Mouse (Mus musculus) embryo, embryonic 9.5 days (tissue): ENCODE data around the gene Mtmr10.

ENCODE experiments used
- DNase-seq: peaks from one replicate; pipeline ENCODE4 v3.0.0-alpha.2; 2017; ENCODE audit errors: extremely low spot score

Gene Mtmr10

DNA sequence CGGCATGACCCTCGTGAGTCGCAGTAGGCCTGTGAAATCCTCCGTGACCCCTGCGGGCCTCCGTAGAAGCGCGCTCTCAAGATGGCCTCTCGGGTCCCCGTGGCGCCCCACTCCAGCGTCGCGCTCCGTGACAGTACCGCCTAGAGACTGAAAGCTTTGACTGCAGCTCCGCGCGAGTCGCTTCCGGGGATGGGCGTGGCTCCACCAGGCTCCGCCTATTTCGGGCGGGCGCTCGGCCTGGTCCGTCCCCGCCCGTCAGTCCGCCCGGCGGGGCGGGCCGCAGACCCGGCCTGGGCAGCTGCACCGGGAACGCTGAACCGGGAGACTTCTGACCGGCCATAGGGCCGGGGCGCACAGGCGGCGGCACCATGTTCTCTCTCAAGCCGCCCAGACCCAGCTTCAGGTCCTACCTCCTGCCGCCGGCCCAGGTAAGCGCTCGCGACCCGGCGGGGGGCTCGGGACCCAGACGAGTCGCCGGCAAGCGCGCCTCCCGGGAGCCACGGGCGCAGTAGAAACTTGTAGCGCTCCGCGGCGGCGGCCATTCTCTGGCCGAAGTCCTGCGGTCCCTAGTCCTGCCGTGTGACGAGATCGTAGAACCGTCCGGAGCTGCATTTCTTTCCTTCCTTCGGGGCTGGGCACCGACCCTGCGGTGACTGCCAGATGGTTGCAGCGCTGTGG, at the start of gene Mtmr10:
Mtmr10 (plus strand) TSS at position 240 of the 678 bp plus-strand sequence.
- DNase-seq, result peak; percentile 96

GRCm38 (mm10) chr7:64237747-64238146, 49.7 kb upstream of the Mtmr10 start:
- no peak for DNase-seq

GRCm38 (mm10) chr7:64238410-64239086, 48.9 kb upstream of the Mtmr10 start:
- no peak for DNase-seq

GRCm38 (mm10) chr7:64239138-64239805, 48.2 kb upstream of the Mtmr10 start:
- DNase-seq, result no peak

DNA sequence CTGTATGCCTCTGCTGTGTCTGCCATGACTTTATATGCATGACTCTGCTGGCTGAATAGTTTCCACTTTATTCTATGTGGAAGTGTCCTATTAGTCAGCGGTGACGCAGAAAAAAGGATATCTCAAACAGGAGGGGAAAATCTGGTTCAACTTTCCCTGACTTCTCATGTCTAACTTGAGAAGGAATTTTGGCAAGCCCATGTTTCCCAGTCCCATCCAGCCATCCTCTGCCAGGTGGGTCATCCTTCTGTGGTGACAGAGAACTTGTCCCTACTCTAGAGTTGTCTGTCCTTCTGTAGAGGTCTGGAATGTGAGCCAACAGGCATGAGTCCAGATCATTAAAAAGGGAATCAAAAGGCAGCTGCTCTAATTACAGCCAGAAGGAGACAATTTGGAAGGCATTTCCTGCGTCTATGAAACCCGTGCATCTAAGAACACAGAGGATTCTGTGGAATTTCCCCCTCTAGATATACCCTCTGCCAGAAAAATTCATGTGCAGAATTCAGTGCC, 47.6 kb upstream of the Mtmr10 start:
- DNase-seq, result no peak

- no peak for DNase-seq
Observed at GRCm38 (mm10) chr7:64242424-64242823, 45.0 kb upstream of the Mtmr10 start.

DNA sequence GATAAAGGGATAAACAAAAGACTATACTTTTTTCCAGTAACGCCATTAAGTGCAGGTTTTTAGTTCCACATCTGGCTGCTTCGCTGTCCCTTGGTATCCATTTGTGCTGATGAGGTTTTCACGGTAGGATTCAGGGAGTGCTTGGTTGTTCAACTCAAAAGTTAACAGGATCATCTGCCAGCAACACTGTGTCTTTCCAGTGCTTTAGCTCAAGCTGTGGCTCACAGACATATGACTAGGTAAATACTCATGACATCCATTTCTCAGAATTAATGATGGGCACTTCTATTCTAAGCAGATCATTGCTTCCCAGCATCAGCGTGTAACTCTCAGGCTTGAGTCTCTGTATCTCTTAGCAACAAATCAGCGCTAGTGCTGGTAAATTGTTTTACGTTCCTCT, 43.1 kb upstream of the Mtmr10 start:
- DNase-seq, result no peak

DNA sequence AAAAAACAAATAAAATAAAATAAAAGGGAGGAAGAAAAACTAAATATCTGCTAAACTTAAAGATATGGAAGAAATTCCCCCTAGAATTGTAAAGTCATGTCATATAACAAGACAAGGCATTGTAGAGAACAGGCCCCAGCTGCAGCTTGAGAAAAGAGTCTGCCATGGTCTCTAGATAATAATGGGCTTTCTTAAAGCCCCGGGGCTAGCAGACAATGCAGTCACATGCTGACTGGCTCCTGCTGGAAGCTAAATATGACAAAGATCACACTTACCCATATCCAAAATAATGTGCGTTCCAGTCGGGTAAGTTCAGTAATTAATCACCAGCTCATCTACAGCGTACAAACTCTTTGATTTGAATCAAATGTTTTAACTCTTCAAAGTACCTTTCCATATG, 40.7 kb upstream of the Mtmr10 start:
- no peak for DNase-seq

DNA sequence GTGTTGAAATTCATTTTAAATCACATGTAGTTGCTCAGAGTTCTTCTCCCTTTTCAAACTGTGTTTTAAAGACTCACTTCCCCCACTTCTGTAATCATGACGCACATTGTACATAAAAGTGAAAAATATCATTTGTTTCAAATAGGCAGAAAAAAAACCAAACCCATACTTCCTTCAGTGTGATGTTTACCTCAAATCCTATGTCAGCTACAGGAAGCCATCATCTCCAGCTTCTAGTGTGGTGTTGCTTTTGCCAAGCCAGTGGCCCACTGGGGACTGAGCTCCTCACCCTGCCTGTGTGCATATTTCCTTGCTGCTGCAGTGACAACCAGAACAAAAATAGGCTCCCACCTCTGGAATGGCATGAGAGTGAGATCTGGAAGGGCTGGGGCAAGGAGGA, 39.1 kb upstream of the Mtmr10 start:
- DNase-seq, result no peak

DNA sequence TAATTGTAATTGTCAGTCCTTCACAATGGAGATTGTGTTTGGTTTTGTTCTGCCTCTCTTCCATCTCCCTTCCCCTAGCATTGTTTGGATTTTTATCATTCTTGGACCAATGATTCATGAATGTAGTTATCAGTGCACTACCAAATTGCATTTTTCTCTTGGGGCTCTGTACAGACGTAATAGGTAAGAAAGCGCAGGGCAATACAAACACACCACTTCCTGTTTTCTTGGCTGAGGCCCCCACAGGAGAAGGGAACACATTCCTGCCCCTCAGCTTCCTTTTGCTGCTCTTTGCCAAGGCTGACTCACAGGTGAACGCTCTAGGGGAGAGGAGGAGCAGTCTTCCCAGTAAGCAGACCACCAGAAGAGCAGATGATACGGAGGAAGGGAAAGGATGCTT, 37.7 kb upstream of the Mtmr10 start:
- DNase-seq, result no peak

GRCm38 (mm10) chr7:64250417-64250816, 37.0 kb upstream of the Mtmr10 start:
- no peak for DNase-seq

DNA sequence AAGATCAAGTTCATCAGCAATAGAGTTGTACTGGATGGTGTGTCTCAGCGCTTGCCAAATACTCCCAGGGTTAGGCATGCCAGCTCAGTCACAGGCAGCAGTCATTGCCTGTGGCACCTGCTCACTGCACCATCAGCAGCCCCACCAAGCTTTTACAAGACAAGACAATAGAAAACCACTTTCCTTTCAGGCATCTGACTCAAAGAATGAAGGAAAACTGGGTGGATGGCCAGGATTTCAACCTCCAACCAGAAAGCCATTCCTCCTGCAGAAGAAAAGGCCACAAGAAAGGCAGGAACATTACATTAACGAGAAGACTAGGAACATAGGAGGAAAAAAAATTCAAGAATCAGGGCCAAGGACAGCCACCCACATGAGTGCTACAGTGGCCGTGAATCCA, 33.7 kb upstream of the Mtmr10 start:
- no peak for DNase-seq

DNA sequence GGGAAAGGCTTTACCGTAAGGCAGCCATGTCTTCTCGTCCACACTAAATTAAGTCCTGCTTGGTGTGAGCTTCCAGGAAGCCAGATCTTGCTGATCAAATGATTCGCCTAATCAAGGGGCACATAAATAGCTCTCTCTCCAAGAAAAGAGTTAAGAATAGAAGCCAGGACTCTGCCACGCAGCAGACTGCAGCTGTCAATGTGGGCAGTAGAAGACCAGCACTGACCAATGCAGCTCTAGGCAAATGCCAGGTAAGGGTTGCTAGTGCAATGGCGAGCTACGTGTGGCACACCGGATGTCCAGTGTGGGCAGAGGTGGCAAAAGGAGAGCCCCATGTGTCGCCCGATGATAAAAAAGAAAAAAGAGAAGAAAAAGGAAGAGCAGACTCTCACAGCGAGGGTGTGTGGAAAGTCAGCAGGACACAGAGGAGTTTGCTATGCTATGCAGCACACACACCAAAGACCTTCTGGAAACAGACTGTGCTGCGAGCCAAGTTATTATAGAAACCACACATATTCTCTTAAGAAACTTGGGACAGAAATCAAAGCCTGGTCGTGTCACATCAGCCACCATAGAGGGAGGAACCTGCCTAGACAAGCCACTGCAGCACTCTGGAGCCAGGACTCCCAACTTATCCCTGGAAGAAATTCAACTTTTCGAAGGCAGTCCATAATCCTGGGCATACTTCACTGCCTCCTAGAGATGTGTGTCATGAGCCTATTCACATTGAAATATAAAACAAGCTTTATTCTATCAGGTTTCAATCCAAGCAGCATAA, 21.8 kb upstream of the Mtmr10 start:
- DNase-seq, result no peak

- DNase-seq, result no peak
Observed at GRCm38 (mm10) chr7:64266587-64266986, 20.9 kb upstream of the Mtmr10 start.

DNA sequence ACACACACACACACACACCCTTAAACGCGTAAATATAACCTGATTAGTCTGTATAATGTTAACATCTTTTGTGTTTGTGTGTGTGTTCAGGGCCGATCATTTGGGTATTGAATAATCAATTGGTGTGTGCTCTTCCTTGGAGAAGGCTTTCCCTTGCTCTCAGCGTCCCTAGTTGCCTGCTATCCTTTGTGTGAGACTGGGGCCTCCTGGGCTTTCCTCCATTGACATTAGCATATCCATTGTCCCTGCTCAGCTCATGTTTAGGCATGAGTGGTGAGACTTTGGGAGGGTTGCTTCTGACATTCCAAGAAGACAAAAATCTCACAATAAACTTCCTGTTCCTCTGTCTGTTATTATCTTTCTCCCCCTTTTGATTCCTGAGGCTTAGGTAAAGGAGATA, 15.5 kb upstream of the Mtmr10 start:
- DNase-seq, result peak; percentile 19

DNA sequence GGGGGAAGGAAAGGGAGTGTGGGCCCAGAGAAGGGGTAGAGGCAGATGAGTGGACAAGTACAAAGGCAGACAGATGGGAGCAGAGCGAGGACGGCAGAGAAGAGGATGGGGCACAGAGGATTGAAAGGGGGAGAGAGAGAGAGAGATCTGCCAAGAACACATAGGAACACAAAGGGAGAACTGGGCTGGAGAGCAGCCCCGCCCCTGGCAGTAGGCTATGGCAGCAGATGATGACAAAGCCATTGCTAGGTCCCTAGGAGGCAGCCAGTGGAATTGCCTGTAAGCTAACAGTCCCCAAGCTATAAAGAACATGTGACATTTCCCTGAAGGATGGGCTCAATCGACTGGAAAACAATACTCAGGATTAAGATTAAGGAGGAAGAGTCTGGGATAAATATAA, 11.9 kb upstream of the Mtmr10 start:
- no peak for DNase-seq

- DNase-seq, result no peak
Observed at GRCm38 (mm10) chr7:64276921-64277320, 10.5 kb upstream of the Mtmr10 start.

GRCm38 (mm10) chr7:64278526-64278925, 8.9 kb upstream of the Mtmr10 start:
- DNase-seq, result no peak

- DNase-seq, result no peak
Observed at GRCm38 (mm10) chr7:64279548-64279947, 7.9 kb upstream of the Mtmr10 start.

- DNase-seq, result no peak
Observed at GRCm38 (mm10) chr7:64286566-64286965, 887 bp upstream of the Mtmr10 start.

DNA sequence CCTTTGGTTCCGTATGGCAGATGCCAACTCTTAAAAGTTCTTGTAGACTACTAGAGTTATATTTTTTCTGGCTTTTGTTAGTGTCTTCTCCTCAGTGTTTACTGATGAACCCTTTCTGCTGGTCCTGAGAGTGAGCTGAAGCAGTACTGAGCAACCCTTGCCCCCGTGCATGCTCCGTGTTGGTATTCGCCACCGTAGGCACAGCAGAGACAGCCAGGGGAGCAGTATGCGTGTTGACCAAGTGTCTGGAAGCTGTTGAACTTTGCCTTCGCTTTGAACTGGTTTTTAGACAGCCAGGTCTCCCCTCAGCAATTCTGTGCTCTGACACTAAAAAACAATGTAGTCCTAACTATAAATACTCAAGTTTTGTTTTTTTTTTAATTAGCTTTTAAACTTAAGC, 2.0 kb downstream of the Mtmr10 start:
- no peak for DNase-seq

- no peak for DNase-seq
Observed at GRCm38 (mm10) chr7:64290431-64290830, 3.0 kb downstream of the Mtmr10 start.
